Mouse (Mus musculus): Measurements from ENCODE around the gene Stip1. TPM values are rescaled to one million over a fixed set of nuclear protein-coding genes. Genes with fewer than 3 reads are reported as not detected.
A peak's percentile ranks its signal among the peaks of the same experiment; 100 is the strongest.

Gene Stip1
- polyA plus RNA-seq, 1 experiment from 2014 or later = 204 TPM

DNA sequence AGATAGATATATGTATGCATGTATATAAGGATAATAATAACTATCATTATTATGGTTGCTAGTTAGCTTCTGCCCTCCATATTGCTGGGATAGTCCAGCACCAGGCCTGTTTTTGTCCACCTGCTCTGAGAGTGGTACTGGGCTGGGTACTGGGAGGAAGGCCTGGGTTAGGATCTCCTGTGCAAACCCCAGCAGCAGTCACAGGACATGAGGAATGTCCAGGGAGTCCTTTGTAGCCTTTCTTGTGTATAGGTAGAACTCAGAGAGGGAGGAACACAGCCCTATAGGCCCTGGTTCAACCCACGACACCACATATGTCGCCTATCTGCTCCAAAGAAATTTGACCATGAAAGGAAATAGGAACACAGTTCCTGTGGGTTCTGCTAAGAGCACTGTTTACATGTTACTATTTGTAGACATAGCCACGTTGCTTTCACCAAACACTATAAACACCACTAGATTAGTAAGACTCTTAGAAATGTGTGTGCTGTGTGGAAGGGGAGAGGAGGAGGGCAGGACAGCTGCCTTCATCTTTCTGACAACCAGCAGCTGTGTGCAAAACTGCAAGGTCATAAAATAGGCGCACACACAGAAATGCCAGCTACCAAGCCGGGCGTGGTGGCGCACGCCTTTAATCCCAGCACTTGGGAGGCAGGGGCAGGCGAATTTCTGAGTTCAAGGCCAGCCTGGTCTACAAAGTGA lies 32.7 kb downstream of the Stip1 start:
- Histone ChIP-seq H3K4me1 (ENCODE audit: control insufficient read depth, insufficient read depth, low read length) (no peaks in the 10 kb centered on the region), H3K4me3 (ENCODE audit: low read depth, low read length) (no peak overlapping the region), H3K9me3 (replicated peaks; ENCODE audit: control insufficient read depth, low read length, poor library complexity, severe bottlenecking) (no peaks in the 10 kb centered on the region), H3K4me2 (ENCODE audit: low read length) (no peak overlapping the region), H3K9ac (ENCODE audit: low read depth, low read length) (no peak overlapping the region), H3K36me3 (ENCODE audit: control insufficient read depth, insufficient read depth, low read length) (no peaks in the 10 kb centered on the region), H3K27me3 (ENCODE audit: control insufficient read depth, insufficient read depth, low read depth, low read length) (no peaks in the 10 kb centered on the region), H3K27ac (ENCODE audit: low read length) (no peak overlapping the region)
- 91% methylated on average over 9 of the region's 9 CpGs for WGBS
- no peak for ATAC-seq

GRCm38 (mm10) chr19:6999360-7000063 lies 40.3 kb downstream of the Stip1 start:
- 92% methylated on average over 19 of the region's 19 CpGs for WGBS
- Histone ChIP-seq H3K9ac (ENCODE audit: low read depth, low read length) (no peak overlapping the region), H3K4me3 (ENCODE audit: low read depth, low read length) (no peak overlapping the region), H3K9me3 (replicated peaks; ENCODE audit: control insufficient read depth, low read length, poor library complexity, severe bottlenecking) (no peaks in the 10 kb centered on the region; the same call in 1 of the 2 replicates), H3K27me3 (ENCODE audit: control insufficient read depth, insufficient read depth, low read depth, low read length) (no peaks in the 10 kb centered on the region), H3K27ac (ENCODE audit: low read length) (no peak overlapping the region), H3K4me2 (ENCODE audit: low read length) (no peak overlapping the region), H3K36me3 (ENCODE audit: control insufficient read depth, insufficient read depth, low read length) (peaks cover 10% of the 10 kb centered on the region), H3K4me1 (ENCODE audit: control insufficient read depth, insufficient read depth, low read length) (peaks cover 25% of the 10 kb centered on the region)
- ATAC-seq = no peak

- Histone ChIP-seq H3K4me2 (ENCODE audit: low read length) (no peak overlapping the region), H3K27ac (ENCODE audit: low read length) (no peak overlapping the region), H3K9me3 (replicated peaks; ENCODE audit: control insufficient read depth, low read length, poor library complexity, severe bottlenecking) (no peaks in the 10 kb centered on the region; the same call in 1 of the 2 replicates), H3K36me3 (ENCODE audit: control insufficient read depth, insufficient read depth, low read length) (peaks cover 10% of the 10 kb centered on the region), H3K9ac (ENCODE audit: low read depth, low read length) (no peak overlapping the region), H3K4me3 (ENCODE audit: low read depth, low read length) (no peak overlapping the region), H3K27me3 (ENCODE audit: control insufficient read depth, insufficient read depth, low read depth, low read length) (no peaks in the 10 kb centered on the region), H3K4me1 (ENCODE audit: control insufficient read depth, insufficient read depth, low read length) (peaks cover 32% of the 10 kb centered on the region)
- 85% methylated on average over 9 of the region's 9 CpGs for WGBS
- no peak for ATAC-seq
Measured at GRCm38 (mm10) chr19:6997721-6998290, 42.0 kb downstream of the Stip1 start.

GRCm38 (mm10) chr19:6996006-6996405 lies 43.8 kb downstream of the Stip1 start, which contains the start of the genes Nudt22 and Trpt1:
Gene Nudt22 (minus strand): TSS chr19:6996117.
Gene Trpt1 (plus strand): TSS chr19:6996131.
- H3K27ac ChIP-seq (ENCODE audit: low read length) = peak within 1 kb of the TSS; percentile 9
- peak within 1 kb of the TSS; percentile 71 for H3K4me2 ChIP-seq (ENCODE audit: low read length)
- H3K4me1 ChIP-seq (ENCODE audit: control insufficient read depth, insufficient read depth, low read length) = peaks cover 37% of the 10 kb centered on the region
- no peaks in the 10 kb centered on the region for H3K27me3 ChIP-seq (ENCODE audit: control insufficient read depth, insufficient read depth, low read depth, low read length)
- H3K4me3 ChIP-seq (ENCODE audit: low read depth, low read length) = peak within 1 kb of the TSS; percentile 45
- ATAC-seq = peak; percentile 68
- H3K36me3 ChIP-seq (ENCODE audit: control insufficient read depth, insufficient read depth, low read length) = peaks cover 10% of the 10 kb centered on the region
- WGBS = under 1% methylated on average over 24 of the region's 24 CpGs
- no peaks in the 10 kb centered on the region; the same call in 1 of the 2 replicates for H3K9me3 ChIP-seq (replicated peaks; ENCODE audit: control insufficient read depth, low read length, poor library complexity, severe bottlenecking)
- H3K9ac ChIP-seq (ENCODE audit: low read depth, low read length) = peak within 1 kb of the TSS; percentile 58

DNA sequence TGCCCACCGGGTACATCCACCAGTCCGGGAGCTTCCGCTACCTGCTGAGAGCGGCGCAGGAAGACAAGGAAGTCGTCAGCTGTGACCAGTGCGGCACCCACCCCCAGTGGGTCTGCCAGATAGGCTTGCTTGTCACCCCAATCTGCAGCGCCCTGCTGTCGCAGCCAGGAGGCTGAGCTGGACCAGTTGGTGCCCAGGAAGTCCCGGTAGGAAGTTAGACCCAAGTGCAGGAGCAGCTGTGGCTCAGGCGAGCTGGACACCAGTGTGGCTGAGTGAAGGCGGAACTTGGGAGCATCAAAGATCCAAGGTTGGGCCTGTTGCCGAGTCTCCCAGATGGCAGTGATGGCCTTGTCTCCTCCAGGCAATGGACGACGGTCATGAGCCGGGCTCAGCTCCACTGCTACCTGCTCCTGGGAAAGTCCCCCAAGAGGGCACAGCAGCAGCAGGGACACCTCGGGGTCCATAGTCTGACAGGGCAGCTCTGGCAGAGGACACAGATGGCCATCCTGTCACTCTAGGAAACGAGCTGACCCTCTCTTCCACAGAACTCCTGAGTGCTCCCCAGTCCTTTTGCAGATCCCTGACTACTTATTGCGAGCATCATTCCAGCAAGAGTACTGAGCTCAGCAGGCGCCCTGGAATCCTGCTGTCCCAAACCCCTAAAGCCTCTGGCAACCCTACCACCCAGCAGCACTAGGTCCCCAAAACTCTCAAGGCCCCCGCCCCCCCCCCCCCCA lies 44.3 kb downstream of the Stip1 start:
- peaks cover 10% of the 10 kb centered on the region for H3K36me3 ChIP-seq (ENCODE audit: control insufficient read depth, insufficient read depth, low read length)
- peak overlapping the region; percentile 58 for H3K9ac ChIP-seq (ENCODE audit: low read depth, low read length)
- peak overlapping the region; percentile 45 for H3K4me3 ChIP-seq (ENCODE audit: low read depth, low read length)
- no peaks in the 10 kb centered on the region; the same call in 1 of the 2 replicates for H3K9me3 ChIP-seq (replicated peaks; ENCODE audit: control insufficient read depth, low read length, poor library complexity, severe bottlenecking)
- peak overlapping the region; percentile 71 for H3K4me2 ChIP-seq (ENCODE audit: low read length)
- H3K27me3 ChIP-seq (ENCODE audit: control insufficient read depth, insufficient read depth, low read depth, low read length) = no peaks in the 10 kb centered on the region
- no peak for ATAC-seq
- WGBS = 48% methylated on average over 20 of the region's 21 CpGs
- no peak overlapping the region for H3K27ac ChIP-seq (ENCODE audit: low read length)
- peaks cover 37% of the 10 kb centered on the region for H3K4me1 ChIP-seq (ENCODE audit: control insufficient read depth, insufficient read depth, low read length)

- ATAC-seq = no peak
- Histone ChIP-seq H3K27ac (ENCODE audit: low read length) (no peak overlapping the region), H3K9ac (ENCODE audit: low read depth, low read length) (peak overlapping the region; percentile 58), H3K4me2 (ENCODE audit: low read length) (no peak overlapping the region; the same call in 1 of the 2 replicates), H3K9me3 (replicated peaks; ENCODE audit: control insufficient read depth, low read length, poor library complexity, severe bottlenecking) (no peaks in the 10 kb centered on the region), H3K4me1 (ENCODE audit: control insufficient read depth, insufficient read depth, low read length) (peaks cover 37% of the 10 kb centered on the region), H3K4me3 (ENCODE audit: low read depth, low read length) (no peak overlapping the region), H3K27me3 (ENCODE audit: control insufficient read depth, insufficient read depth, low read depth, low read length) (no peaks in the 10 kb centered on the region), H3K36me3 (ENCODE audit: control insufficient read depth, insufficient read depth, low read length) (peaks cover 4% of the 10 kb centered on the region; the same call in 1 of the 2 replicates)
- WGBS = 88% methylated on average over 8 of the region's 8 CpGs
Measured at GRCm38 (mm10) chr19:6994489-6994888, 45.3 kb downstream of the Stip1 start.

- Histone ChIP-seq H3K4me3 (ENCODE audit: low read depth, low read length) (no peak overlapping the region), H3K4me1 (ENCODE audit: control insufficient read depth, insufficient read depth, low read length) (peaks cover 37% of the 10 kb centered on the region), H3K27ac (ENCODE audit: low read length) (no peak overlapping the region), H3K9me3 (replicated peaks; ENCODE audit: control insufficient read depth, low read length, poor library complexity, severe bottlenecking) (no peaks in the 10 kb centered on the region), H3K4me2 (ENCODE audit: low read length) (no peak overlapping the region), H3K36me3 (ENCODE audit: control insufficient read depth, insufficient read depth, low read length) (no peaks in the 10 kb centered on the region), H3K9ac (ENCODE audit: low read depth, low read length) (no peak overlapping the region), H3K27me3 (ENCODE audit: control insufficient read depth, insufficient read depth, low read depth, low read length) (no peaks in the 10 kb centered on the region)
- 90% methylated on average over 8 of the region's 8 CpGs for WGBS
- ATAC-seq = no peak
Measured at GRCm38 (mm10) chr19:6994002-6994401, 45.8 kb downstream of the Stip1 start.

DNA sequence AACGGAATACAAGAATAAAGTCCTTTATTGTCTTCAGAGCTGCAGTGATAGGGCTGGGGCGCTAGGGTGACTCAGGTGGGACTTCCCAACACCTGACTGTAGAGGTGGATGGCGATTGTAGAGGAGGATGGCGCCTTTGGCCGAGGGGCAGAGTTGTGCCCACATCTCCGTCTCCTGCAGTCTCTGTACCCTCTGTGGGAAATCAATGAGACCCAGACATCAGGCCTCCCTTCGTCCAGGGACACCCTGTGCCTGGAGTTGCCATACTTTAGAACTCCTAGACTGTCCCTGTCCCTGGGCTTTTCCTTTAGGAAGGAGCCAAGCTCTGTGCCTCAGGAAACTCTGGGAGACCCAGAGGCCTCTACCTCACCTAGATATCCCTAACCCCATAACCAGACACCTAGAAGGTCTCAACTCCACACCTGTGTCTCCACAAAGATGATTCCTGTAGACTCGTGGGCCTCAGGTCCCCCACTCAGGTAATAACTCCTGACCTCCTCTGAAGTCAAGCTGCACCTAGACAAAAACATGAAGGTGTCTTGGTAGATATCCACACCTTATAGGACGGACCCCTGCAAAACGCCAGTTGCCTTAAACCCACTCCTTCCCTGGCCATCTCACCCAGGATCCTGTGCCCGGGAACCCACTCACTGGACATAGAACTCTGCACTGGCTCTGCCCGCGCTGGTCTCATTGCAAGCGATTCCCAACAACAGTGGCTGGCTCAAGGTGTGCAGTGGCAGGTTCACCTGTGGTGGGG lies 46.6 kb downstream of the Stip1 start:
- WGBS = 61% methylated on average over 14 of the region's 14 CpGs
- no peaks in the 10 kb centered on the region for H3K9me3 ChIP-seq (replicated peaks; ENCODE audit: control insufficient read depth, low read length, poor library complexity, severe bottlenecking)
- H3K4me3 ChIP-seq (ENCODE audit: low read depth, low read length) = peak overlapping the region; percentile 44
- H3K27ac ChIP-seq (ENCODE audit: low read length) = no peak overlapping the region
- H3K4me2 ChIP-seq (ENCODE audit: low read length) = peak overlapping the region; percentile 84
- H3K27me3 ChIP-seq (ENCODE audit: control insufficient read depth, insufficient read depth, low read depth, low read length) = no peaks in the 10 kb centered on the region
- no peaks in the 10 kb centered on the region for H3K36me3 ChIP-seq (ENCODE audit: control insufficient read depth, insufficient read depth, low read length)
- peak; percentile 21 for ATAC-seq
- peaks cover 40% of the 10 kb centered on the region for H3K4me1 ChIP-seq (ENCODE audit: control insufficient read depth, insufficient read depth, low read length)
- peak overlapping the region; percentile 49 for H3K9ac ChIP-seq (ENCODE audit: low read depth, low read length)

Measured in midbrain, embryonic 16.5 days (tissue).